Mouse (Mus musculus): ENCODE data around the gene Kcnip3. TPM values are rescaled to one million over a fixed set of nuclear protein-coding genes. Genes with fewer than 3 reads are reported as not detected.

The Kcnip3 gene
- polyA plus RNA-seq, 1 experiment from 2014 or later = 1.8 TPM

- H3K4me1 ChIP-seq (replicated peaks; ENCODE audit: control insufficient read depth, insufficient read depth, low read length) = no peaks in the 10 kb centered on the region
- H3K36me3 ChIP-seq (ENCODE audit: control insufficient read depth, insufficient read depth) = no peaks in the 10 kb centered on the region
- H3K27ac ChIP-seq (ENCODE audit: low read depth, low read length) = no peak overlapping the region
- no peaks in the 10 kb centered on the region for H3K27me3 ChIP-seq (replicated peaks; ENCODE audit: control insufficient read depth, insufficient read depth, low read length)
- no peak for ATAC-seq
- WGBS = 75% methylated on average over 8 of the region's 8 CpGs
- H3K4me3 ChIP-seq (ENCODE audit: low read depth, low read length) = no peak overlapping the region
- no peak overlapping the region for H3K4me2 ChIP-seq (replicated peaks; ENCODE audit: low read depth)
- TF ChIP-seq CTCF (IDR thresholded peaks at IDR 0.05; ENCODE audit: low read depth) = no peak
- H3K9me3 ChIP-seq (ENCODE audit: control insufficient read depth) = no peaks in the 10 kb centered on the region
- no peak overlapping the region for H3K9ac ChIP-seq (ENCODE audit: low read depth, low read length)
These were observed 23.1 kb downstream of the Kcnip3 start for GRCm38 (mm10) chr2:127498750-127499149.

GRCm38 (mm10) chr2:127496321-127496720 lies 25.6 kb downstream of the Kcnip3 start:
- Histone ChIP-seq H3K27ac (ENCODE audit: low read depth, low read length) (no peak overlapping the region), H3K4me3 (ENCODE audit: low read depth, low read length) (no peak overlapping the region), H3K4me1 (replicated peaks; ENCODE audit: control insufficient read depth, insufficient read depth, low read length) (no peaks in the 10 kb centered on the region), H3K9ac (ENCODE audit: low read depth, low read length) (no peak overlapping the region), H3K9me3 (ENCODE audit: control insufficient read depth) (no peaks in the 10 kb centered on the region), H3K27me3 (replicated peaks; ENCODE audit: control insufficient read depth, insufficient read depth, low read length) (no peaks in the 10 kb centered on the region), H3K36me3 (ENCODE audit: control insufficient read depth, insufficient read depth) (no peaks in the 10 kb centered on the region), H3K4me2 (replicated peaks; ENCODE audit: low read depth) (no peak overlapping the region)
- ATAC-seq = no peak
- 47% methylated on average over 1 of the region's 1 CpGs for WGBS
- no peak for TF ChIP-seq CTCF (IDR thresholded peaks at IDR 0.05; ENCODE audit: low read depth)

GRCm38 (mm10) chr2:127484476-127485170 lies 37.3 kb downstream of the Kcnip3 start:
- no peaks in the 10 kb centered on the region for H3K4me1 ChIP-seq (replicated peaks; ENCODE audit: control insufficient read depth, insufficient read depth, low read length)
- no peak overlapping the region for H3K9ac ChIP-seq (ENCODE audit: low read depth, low read length)
- H3K9me3 ChIP-seq (ENCODE audit: control insufficient read depth) = no peaks in the 10 kb centered on the region
- no peak for TF ChIP-seq CTCF (IDR thresholded peaks at IDR 0.05; ENCODE audit: low read depth)
- no peaks in the 10 kb centered on the region for H3K36me3 ChIP-seq (ENCODE audit: control insufficient read depth, insufficient read depth)
- no peak for ATAC-seq
- H3K27ac ChIP-seq (ENCODE audit: low read depth, low read length) = no peak overlapping the region
- peaks cover 50% of the 10 kb centered on the region for H3K27me3 ChIP-seq (replicated peaks; ENCODE audit: control insufficient read depth, insufficient read depth, low read length)
- peak overlapping the region; percentile 49 for H3K4me2 ChIP-seq (replicated peaks; ENCODE audit: low read depth)
- H3K4me3 ChIP-seq (ENCODE audit: low read depth, low read length) = peak overlapping the region; percentile 20
- WGBS = 12% methylated on average over 19 of the region's 19 CpGs

GRCm38 (mm10) chr2:127483001-127483400 lies 38.9 kb downstream of the Kcnip3 start:
- Histone ChIP-seq H3K9ac (ENCODE audit: low read depth, low read length) (no peak overlapping the region), H3K4me1 (replicated peaks; ENCODE audit: control insufficient read depth, insufficient read depth, low read length) (no peaks in the 10 kb centered on the region), H3K4me3 (ENCODE audit: low read depth, low read length) (peak overlapping the region; percentile 49), H3K4me2 (replicated peaks; ENCODE audit: low read depth) (peak overlapping the region; percentile 77), H3K9me3 (ENCODE audit: control insufficient read depth) (no peaks in the 10 kb centered on the region), H3K27me3 (replicated peaks; ENCODE audit: control insufficient read depth, insufficient read depth, low read length) (peaks cover 56% of the 10 kb centered on the region), H3K36me3 (ENCODE audit: control insufficient read depth, insufficient read depth) (no peaks in the 10 kb centered on the region), H3K27ac (ENCODE audit: low read depth, low read length) (no peak overlapping the region)
- 1% methylated on average over 19 of the region's 21 CpGs for WGBS
- TF ChIP-seq CTCF (IDR thresholded peaks at IDR 0.05; ENCODE audit: low read depth) = no peak
- ATAC-seq = no peak

GRCm38 (mm10) chr2:127482533-127482911 lies 39.4 kb downstream of the Kcnip3 start:
- Histone ChIP-seq H3K27me3 (replicated peaks; ENCODE audit: control insufficient read depth, insufficient read depth, low read length) (peaks cover 56% of the 10 kb centered on the region), H3K36me3 (ENCODE audit: control insufficient read depth, insufficient read depth) (no peaks in the 10 kb centered on the region), H3K4me2 (replicated peaks; ENCODE audit: low read depth) (peak overlapping the region; percentile 77), H3K4me1 (replicated peaks; ENCODE audit: control insufficient read depth, insufficient read depth, low read length) (no peaks in the 10 kb centered on the region), H3K27ac (ENCODE audit: low read depth, low read length) (no peak overlapping the region), H3K9ac (ENCODE audit: low read depth, low read length) (no peak overlapping the region), H3K9me3 (ENCODE audit: control insufficient read depth) (no peaks in the 10 kb centered on the region), H3K4me3 (ENCODE audit: low read depth, low read length) (peak overlapping the region; percentile 49)
- ATAC-seq = peak; percentile 44; the same call in 1 of the 2 replicates
- TF ChIP-seq CTCF (IDR thresholded peaks at IDR 0.05; ENCODE audit: low read depth) = no peak
- WGBS = 0% methylated on average over 20 of the region's 21 CpGs

- 1% methylated on average over 58 of the region's 59 CpGs for WGBS
- Histone ChIP-seq H3K4me1 (replicated peaks; ENCODE audit: control insufficient read depth, insufficient read depth, low read length) (no peaks in the 10 kb centered on the region), H3K4me2 (replicated peaks; ENCODE audit: low read depth) (peak overlapping the region; percentile 77), H3K9me3 (ENCODE audit: control insufficient read depth) (no peaks in the 10 kb centered on the region), H3K36me3 (ENCODE audit: control insufficient read depth, insufficient read depth) (no peaks in the 10 kb centered on the region), H3K4me3 (ENCODE audit: low read depth, low read length) (peak overlapping the region; percentile 49), H3K9ac (ENCODE audit: low read depth, low read length) (no peak overlapping the region), H3K27ac (ENCODE audit: low read depth, low read length) (no peak overlapping the region), H3K27me3 (replicated peaks; ENCODE audit: control insufficient read depth, insufficient read depth, low read length) (peaks cover 56% of the 10 kb centered on the region)
- no peak for ATAC-seq
- peak; percentile 38; the same call in 1 of the 2 replicates for TF ChIP-seq CTCF (IDR thresholded peaks at IDR 0.05; ENCODE audit: low read depth)
These were observed 39.9 kb downstream of the Kcnip3 start for GRCm38 (mm10) chr2:127481841-127482532.
